Mouse (Mus musculus) forebrain, embryonic 15.5 days (tissue): ENCODE results near the gene Myo18b. TPM values are rescaled to one million over a fixed set of nuclear protein-coding genes. Genes with fewer than 3 reads are reported as not detected.

Source experiments
- ATAC-seq: fragments of 200-750 bp; cut with Nextera tagmentation; replicated peaks from 2 replicates; pipeline ENCODE4 v1.8.0; 2017; ENCODE audit warnings: mild to moderate bottlenecking, moderate TSS enrichment, moderate library complexity
- H3K27ac ChIP-seq: fragments of 300-500 bp; sonication (generic); replicated peaks from 2 replicates; pipeline ENCODE4 v1.5.1; 2015; ENCODE audit warnings: mild to moderate bottlenecking, inconsistent platforms
- H3K27me3 ChIP-seq: fragments of 300-500 bp; sonication (generic); 2 replicates; pipeline ENCODE4 v1.6.1; 2015; ENCODE audit warnings: inconsistent platforms
- H3K36me3 ChIP-seq: fragments of 300-500 bp; sonication (generic); 2 replicates; pipeline ENCODE4 v1.6.1; 2015; ENCODE audit warnings: mild to moderate bottlenecking, inconsistent platforms
- H3K4me1 ChIP-seq: fragments of 300-500 bp; sonication (generic); 2 replicates; pipeline ENCODE4 v1.6.1; 2015; ENCODE audit warnings: inconsistent platforms
- H3K4me2 ChIP-seq: fragments of 300-500 bp; sonication (generic); replicated peaks from 2 replicates; pipeline ENCODE4 v1.6.1; 2015; ENCODE audit warnings: mild to moderate bottlenecking, inconsistent platforms
- H3K4me3 ChIP-seq: fragments of 300-500 bp; sonication (generic); 2 replicates; pipeline ENCODE4 v1.5.1; 2015; ENCODE audit warnings: mild to moderate bottlenecking, inconsistent platforms
- H3K9ac ChIP-seq: fragments of 300-500 bp; sonication (generic); replicated peaks from 2 replicates; pipeline ENCODE4 v1.6.1; 2015; ENCODE audit warnings: mild to moderate bottlenecking, inconsistent platforms
- H3K9me3 ChIP-seq: fragments of 300-500 bp; sonication (generic); 2 replicates; pipeline ENCODE4 v1.6.1; 2016; ENCODE audit warnings: inconsistent platforms
- WGBS: fragments of 180-500 bp; shearing (Covaris S2); methylation state at CpG from one replicate; pipeline ENCODE4 v1.1.7; 2015; ENCODE audit warnings: mixed read lengths; 5-methylcytosine and 5-hydroxymethylcytosine counted together
- polyA plus RNA-seq: library from polyadenylated mRNA; unstranded; fragments of >200 nt; fragmentation: Nextera tagmentation; extraction: Ambion mirVana; gene quantifications from 2 replicates; pipeline ENCODE4 v1.2.1, GENCODE M21; 2015

Gene Myo18b
- polyA plus RNA-seq, 1 experiment from 2014 or later = 1.2 TPM

DNA sequence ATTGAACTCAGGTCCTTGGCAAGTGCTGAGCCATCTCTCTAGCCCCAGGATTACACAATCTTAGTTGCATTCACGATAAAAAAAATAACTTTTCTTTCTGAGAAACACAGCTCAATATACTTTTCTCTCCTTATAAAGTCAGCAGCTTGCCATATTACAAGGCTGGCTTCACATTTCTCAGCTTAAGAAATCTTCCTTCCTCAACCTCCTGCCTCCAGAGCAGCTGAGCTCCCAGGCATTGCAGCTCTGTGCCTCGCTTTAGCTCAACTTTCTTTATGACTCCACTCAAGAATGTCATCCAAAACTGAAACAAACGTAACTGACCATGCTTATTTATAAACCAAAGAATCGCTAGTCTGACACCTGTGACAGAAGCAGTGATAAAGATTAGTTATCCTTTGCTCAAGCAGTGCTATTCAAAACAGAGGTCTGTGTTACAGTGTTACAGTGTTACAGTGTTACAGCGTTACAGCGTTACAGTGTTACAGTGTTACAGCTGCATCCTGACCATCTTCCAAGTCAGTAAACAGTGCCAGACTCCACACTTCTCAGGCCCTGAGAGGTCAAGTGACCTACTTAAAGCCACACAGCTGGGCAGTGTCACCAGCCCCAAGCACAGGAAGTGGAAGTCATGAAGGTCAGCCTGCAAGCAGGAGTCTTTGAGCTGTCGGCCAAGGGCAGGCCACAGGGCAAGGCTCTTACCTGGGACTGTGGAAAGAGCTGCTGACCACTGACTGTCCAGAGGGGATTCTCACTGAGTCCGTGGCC, 181.3 kb downstream of the Myo18b start:
- H3K27me3 ChIP-seq = no peaks in the 10 kb centered on the region
- no peaks in the 10 kb centered on the region for H3K36me3 ChIP-seq
- H3K4me3 ChIP-seq = no peak overlapping the region
- WGBS = 78% methylated on average over 8 of the region's 8 CpGs
- ATAC-seq = no peak
- no peak overlapping the region for H3K27ac ChIP-seq
- no peaks in the 10 kb centered on the region for H3K9me3 ChIP-seq
- no peak overlapping the region for H3K4me2 ChIP-seq
- H3K4me1 ChIP-seq = peaks cover 8% of the 10 kb centered on the region; the same call in 1 of the 2 replicates
- H3K9ac ChIP-seq = no peak overlapping the region

DNA sequence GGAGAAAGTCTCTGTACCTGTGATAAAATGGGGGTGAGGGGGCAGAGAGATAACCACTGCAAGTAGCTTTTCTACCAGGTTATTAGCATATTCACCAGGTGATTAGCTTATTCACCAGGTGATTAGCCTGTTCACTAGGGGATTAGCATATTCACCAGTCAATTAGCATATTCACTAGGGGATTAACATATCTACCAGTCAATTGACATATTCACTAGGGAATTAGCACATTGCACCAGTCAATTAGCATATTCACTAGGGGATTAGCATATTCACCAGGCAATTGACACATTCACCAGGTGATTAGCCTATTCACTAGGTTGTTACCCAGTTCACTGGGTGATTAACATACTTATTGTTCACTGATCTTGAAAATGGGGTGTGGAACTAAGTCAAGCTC, 186.3 kb downstream of the Myo18b start:
- H3K36me3 ChIP-seq = no peaks in the 10 kb centered on the region
- H3K4me3 ChIP-seq = no peak overlapping the region
- no peak overlapping the region for H3K9ac ChIP-seq
- H3K4me1 ChIP-seq = no peaks in the 10 kb centered on the region
- ATAC-seq = no peak
- no peaks in the 10 kb centered on the region for H3K9me3 ChIP-seq
- H3K27me3 ChIP-seq = peaks cover 4% of the 10 kb centered on the region; the same call in 1 of the 2 replicates
- H3K4me2 ChIP-seq = no peak overlapping the region
- no peak overlapping the region for H3K27ac ChIP-seq

DNA sequence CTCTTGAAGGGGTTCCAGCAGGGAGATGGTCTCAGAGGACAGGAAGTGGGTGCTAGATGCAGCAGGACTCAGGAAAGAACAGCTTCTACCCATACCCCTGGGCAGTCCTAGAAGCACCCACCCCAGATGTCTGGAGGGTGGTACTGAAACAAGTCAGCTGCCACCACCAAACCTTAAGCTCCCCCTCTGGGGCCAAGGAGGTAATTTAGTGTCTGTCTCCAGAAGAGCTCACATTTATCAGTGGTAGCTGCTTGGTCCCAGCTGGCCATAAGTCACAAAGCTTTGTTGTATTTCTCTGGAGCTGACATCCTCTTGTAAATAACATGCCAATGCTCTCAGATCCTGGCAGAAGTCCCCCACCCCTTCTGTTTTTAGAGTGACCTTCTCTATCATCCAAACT, 187.7 kb downstream of the Myo18b start:
- Histone ChIP-seq H3K4me3 (no peak overlapping the region), H3K9ac (no peak overlapping the region), H3K4me1 (no peaks in the 10 kb centered on the region), H3K36me3 (no peaks in the 10 kb centered on the region), H3K27me3 (peaks cover 4% of the 10 kb centered on the region; the same call in 1 of the 2 replicates), H3K27ac (no peak overlapping the region), H3K4me2 (no peak overlapping the region), H3K9me3 (no peaks in the 10 kb centered on the region)
- ATAC-seq = no peak

DNA sequence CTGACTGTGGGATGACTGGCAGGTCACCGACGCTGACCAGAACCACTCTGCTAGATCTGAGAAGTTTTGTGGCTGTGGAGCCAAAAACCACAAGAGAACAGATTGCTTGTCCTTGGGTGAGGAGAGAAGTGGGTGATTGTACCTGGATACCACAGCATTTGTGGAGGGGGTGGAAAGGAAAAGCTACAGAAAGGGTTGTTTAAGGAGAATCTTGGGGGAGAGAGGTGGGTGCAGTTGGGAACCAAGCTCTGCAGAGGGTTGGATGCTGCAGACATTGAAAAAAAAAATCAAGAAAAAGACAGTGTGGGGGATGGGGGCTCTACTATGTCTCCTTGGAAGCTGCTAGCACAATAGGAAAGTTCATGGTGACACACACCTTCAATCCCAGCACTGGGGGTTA, 188.7 kb downstream of the Myo18b start:
- Histone ChIP-seq H3K4me2 (no peak overlapping the region), H3K36me3 (no peaks in the 10 kb centered on the region), H3K27ac (no peak overlapping the region), H3K4me3 (no peak overlapping the region), H3K9me3 (no peaks in the 10 kb centered on the region), H3K27me3 (peaks cover 4% of the 10 kb centered on the region; the same call in 1 of the 2 replicates), H3K9ac (no peak overlapping the region), H3K4me1 (no peaks in the 10 kb centered on the region)
- ATAC-seq = no peak
- WGBS = 94% methylated on average over 2 of the region's 2 CpGs

DNA sequence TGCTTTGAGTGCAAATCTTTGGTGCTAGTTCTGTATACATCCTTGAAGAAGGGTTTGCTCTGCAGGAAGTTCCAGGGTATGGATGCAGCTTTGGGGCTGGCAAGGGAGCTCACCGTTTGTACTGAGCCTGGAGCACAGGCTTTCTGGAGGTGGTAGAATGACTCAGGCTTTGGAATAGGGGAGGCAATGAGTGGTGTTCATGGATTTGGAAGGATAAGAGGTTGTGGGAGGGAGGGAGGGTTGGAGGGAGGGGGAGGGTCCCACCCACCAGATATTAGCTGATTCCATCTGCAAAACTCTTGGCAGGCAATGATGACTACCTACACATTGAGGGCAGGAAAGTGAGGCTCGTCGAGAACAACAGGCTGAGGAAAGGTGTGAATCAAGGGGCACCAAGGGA, 195.4 kb downstream of the Myo18b start:
- ATAC-seq = no peak
- Histone ChIP-seq H3K4me2 (no peak overlapping the region), H3K4me1 (no peaks in the 10 kb centered on the region), H3K36me3 (no peaks in the 10 kb centered on the region), H3K9me3 (no peaks in the 10 kb centered on the region), H3K9ac (no peak overlapping the region), H3K27ac (no peak overlapping the region), H3K27me3 (peaks cover 4% of the 10 kb centered on the region; the same call in 1 of the 2 replicates), H3K4me3 (no peak overlapping the region)
- WGBS = 83% methylated on average over 3 of the region's 3 CpGs

DNA sequence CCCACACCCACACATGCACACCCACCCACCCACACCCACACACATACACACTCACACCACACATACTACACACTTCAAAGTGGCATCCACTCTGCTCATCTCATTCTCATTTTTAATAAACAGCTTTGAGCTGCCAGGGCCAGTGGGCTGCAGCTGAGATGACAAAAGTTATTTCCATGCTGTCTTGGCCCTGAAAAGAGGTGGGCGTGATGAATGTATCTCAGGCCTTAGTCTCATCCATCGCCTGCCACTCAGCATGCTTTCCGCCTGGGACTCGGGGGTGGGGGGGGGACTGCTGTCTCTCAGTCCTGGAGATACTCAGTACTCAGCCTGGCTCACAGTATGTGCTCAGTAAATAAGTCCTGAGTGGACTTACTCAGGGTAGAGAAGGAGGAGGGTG, 199.5 kb downstream of the Myo18b start:
- Histone ChIP-seq H3K36me3 (no peaks in the 10 kb centered on the region), H3K4me1 (peaks cover 8% of the 10 kb centered on the region; the same call in 1 of the 2 replicates), H3K9ac (no peak overlapping the region), H3K4me3 (no peak overlapping the region), H3K27me3 (no peaks in the 10 kb centered on the region), H3K9me3 (no peaks in the 10 kb centered on the region), H3K4me2 (no peak overlapping the region), H3K27ac (no peak overlapping the region)
- ATAC-seq = no peak
- 76% methylated on average over 4 of the region's 4 CpGs for WGBS

DNA sequence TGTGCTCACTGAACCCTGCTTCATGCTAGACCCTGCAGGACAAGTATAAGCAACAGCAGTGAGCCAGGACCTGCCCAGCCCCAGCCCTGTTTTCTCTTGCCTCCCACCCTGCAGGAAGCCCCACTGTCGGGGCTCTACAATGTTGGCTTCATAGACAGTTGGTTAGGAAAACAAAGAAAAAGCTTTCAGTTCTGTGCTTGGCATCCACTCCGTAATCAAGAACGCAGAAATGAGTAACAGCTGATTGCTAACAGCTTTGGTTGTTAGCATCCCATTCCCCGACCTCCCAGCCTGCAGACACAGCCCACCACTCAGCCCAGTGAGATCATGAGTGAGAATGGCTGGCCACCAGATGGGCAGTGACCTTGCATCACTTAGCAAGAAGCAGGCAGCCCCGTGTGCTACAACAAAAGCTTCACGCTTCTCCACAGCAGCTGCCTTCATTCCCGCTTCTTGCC, 200.9 kb downstream of the Myo18b start:
- peak overlapping the region; percentile 59; the same call in 1 of the 2 replicates for H3K27ac ChIP-seq
- H3K9me3 ChIP-seq = no peaks in the 10 kb centered on the region
- no peaks in the 10 kb centered on the region for H3K27me3 ChIP-seq
- no peak overlapping the region for H3K9ac ChIP-seq
- no peak overlapping the region for H3K4me3 ChIP-seq
- no peak overlapping the region for H3K4me2 ChIP-seq
- no peak; the same call in 1 of the 2 replicates for ATAC-seq
- H3K36me3 ChIP-seq = no peaks in the 10 kb centered on the region
- H3K4me1 ChIP-seq = peaks cover 8% of the 10 kb centered on the region; the same call in 1 of the 2 replicates
- 35% methylated on average over 7 of the region's 7 CpGs for WGBS

DNA sequence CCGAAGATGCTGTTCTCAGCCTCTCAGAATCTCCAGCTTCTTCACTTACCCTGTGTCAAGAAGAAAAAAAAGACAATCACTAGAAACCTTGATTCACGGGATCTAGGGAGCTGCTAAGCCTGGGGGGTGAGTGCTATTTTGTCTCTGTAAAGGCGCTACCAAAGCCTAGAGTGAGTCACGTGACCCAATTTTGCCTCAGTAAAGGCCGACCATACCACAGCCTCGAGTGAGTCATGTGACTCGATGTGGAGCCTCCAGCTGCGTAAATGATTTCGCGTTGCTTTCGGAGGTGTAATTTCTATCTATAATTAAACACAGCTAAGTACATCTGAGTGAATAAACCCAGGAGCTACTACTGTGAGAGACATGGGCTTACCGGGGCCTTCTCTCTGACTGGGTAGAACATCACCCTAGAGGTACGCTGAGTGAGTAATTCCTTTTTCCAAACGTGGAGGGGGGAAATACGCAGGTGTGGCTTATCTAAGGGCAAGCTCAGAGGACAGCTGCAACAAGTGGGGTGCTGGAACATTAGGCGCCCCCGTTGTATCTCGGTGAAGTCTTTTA, 202.8 kb downstream of the Myo18b start:
- Histone ChIP-seq H3K4me2 (no peak overlapping the region), H3K36me3 (no peaks in the 10 kb centered on the region), H3K4me3 (no peak overlapping the region), H3K9ac (no peak overlapping the region), H3K4me1 (peaks cover 8% of the 10 kb centered on the region; the same call in 1 of the 2 replicates), H3K27ac (peak overlapping the region; percentile 27; the same call in 1 of the 2 replicates), H3K27me3 (no peaks in the 10 kb centered on the region), H3K9me3 (no peaks in the 10 kb centered on the region)
- 73% methylated on average over 18 of the region's 18 CpGs for WGBS
- 0 out of 2 replicates have a peak, but pooled peaks have one; percentile 48 for ATAC-seq

DNA sequence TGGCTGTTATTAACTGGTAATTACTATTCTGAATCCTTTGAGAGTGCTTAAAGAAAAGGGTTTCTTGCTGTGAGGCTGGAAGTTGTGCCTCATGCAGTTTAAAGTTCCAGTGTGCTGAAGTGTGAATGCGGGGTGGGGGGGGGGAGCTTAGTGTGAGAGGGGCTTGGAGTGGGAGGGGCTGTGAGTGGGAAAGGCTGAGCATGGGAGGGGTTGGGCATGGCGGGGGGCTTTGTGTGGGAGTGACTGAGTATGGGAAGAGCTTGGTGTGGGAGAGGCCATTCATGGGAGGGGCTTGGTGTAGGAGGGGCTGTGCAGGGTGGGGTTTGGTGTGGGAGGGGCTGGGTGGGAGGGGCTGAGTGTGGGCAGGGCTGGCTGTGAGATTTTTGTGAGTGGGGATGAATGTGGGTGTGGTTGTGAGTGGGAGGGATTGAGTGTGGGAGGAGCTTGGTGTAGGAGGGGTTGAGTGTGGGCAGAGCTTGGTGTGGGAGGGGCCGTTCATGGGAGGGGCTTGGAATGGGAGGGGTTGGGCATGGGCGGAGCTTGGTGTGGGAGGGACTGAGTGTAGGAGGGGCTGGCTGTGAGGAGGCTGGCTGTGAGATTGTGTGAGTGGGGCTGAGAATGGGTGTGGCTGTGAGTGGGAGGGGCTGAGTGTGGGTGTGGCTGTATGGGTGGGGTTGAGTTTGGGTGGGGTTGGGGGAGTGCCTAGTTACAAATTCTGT, 208.9 kb downstream of the Myo18b start:
- H3K4me3 ChIP-seq = no peak overlapping the region
- WGBS = 45% methylated on average over 4 of the region's 4 CpGs
- no peaks in the 10 kb centered on the region for H3K27me3 ChIP-seq
- no peak overlapping the region for H3K4me2 ChIP-seq
- no peaks in the 10 kb centered on the region for H3K36me3 ChIP-seq
- no peaks in the 10 kb centered on the region for H3K9me3 ChIP-seq
- ATAC-seq = no peak
- H3K9ac ChIP-seq = no peak overlapping the region
- no peaks in the 10 kb centered on the region for H3K4me1 ChIP-seq
- 0 out of 2 replicates have a peak overlapping the region, but pooled peaks have one; percentile 41 for H3K27ac ChIP-seq

DNA sequence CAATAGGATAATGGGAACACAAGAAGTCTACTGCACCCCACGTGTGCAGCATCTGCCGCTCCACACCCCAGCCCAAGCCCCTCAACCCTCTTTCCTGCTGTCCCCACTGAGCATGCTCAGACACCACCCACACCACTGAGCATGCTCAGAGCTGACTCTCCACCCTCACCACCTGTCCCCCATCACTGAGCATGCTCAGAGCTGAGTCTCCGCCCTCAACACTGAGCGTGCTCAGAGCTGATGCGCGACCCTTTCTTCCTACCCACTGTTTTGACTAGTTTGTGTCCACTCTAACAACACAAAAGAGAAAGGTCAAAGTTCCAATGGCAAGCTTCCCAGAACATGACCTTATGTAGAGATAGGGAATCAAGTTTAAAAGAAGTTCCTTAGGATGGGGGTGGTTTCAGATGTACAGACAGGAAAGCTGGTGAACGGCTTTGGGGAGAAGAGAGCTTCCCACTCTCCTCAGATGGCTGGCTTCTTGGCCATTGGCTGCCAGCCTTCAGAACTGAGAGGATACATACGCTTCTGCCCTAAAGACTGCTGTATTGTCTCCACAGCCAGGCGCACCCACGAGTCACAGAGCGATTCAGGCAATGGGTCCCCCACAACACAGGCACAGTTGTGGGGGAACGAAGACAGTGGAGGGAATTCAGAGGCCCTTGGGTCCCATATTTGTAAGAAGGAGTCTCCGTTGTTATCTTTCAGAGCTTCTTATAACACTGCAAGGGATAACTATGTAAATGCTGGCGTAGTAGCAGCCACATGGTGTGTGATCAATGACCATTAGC, 209.7 kb downstream of the Myo18b start:
- no peaks in the 10 kb centered on the region for H3K36me3 ChIP-seq
- H3K4me1 ChIP-seq = no peaks in the 10 kb centered on the region
- H3K27ac ChIP-seq = 0 out of 2 replicates have a peak overlapping the region, but pooled peaks have one; percentile 41
- H3K27me3 ChIP-seq = no peaks in the 10 kb centered on the region
- WGBS = 47% methylated on average over 14 of the region's 14 CpGs
- H3K9me3 ChIP-seq = no peaks in the 10 kb centered on the region
- H3K9ac ChIP-seq = no peak overlapping the region
- H3K4me2 ChIP-seq = no peak overlapping the region
- no peak for ATAC-seq
- H3K4me3 ChIP-seq = no peak overlapping the region

DNA sequence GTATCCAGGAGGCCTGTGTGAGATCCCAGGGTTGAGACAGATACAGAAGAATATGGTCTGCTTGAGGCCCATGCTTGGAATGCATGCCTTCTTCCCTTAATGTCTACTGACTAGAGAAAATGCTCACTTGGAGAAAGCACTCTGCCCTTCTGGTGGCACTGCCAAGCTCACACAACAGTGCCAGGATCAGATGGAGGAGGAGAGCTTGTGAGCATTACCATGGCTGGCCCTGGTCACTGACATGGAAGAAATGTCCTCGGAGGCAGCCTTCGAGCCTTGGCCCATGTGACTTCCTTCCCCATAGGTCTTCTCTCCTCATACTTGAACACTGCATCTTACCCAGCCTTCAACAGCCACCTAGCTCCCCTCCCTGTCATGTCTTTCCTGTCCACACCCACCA, 216.9 kb downstream of the Myo18b start:
- Histone ChIP-seq H3K4me3 (no peak overlapping the region), H3K27ac (no peak overlapping the region), H3K9me3 (no peaks in the 10 kb centered on the region), H3K27me3 (no peaks in the 10 kb centered on the region), H3K36me3 (no peaks in the 10 kb centered on the region), H3K4me1 (peaks cover 12% of the 10 kb centered on the region), H3K9ac (no peak overlapping the region), H3K4me2 (no peak overlapping the region)
- no peak for ATAC-seq
- 95% methylated on average over 2 of the region's 2 CpGs for WGBS
